Mouse (Mus musculus): ENCODE data around the gene Hhatl. TPM values are rescaled to one million over a fixed set of nuclear protein-coding genes. Genes with fewer than 3 reads are reported as not detected.

Hhatl gene
- polyA plus RNA-seq, 1 experiment, result 5.1 TPM

DNA sequence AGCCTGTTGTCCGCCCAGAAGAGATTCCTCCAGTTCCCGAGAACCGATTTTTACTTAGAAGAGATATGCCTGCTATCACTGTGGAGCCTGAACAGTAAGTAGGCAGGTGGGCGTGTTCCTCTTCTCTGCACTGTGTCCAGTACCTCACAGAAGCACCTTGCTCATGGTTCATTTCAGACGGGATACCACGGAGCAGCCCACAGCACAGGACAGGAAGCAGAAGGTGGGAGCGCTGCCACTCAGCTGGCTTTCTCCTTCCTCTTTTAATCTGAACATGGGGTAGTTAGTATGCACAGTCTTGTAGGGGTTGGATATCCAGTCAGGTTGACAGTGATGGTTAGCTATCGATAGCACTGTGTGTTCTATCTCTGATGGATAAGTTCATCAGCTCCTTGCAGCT lies 48.3 kb downstream of the Hhatl start:
- Histone ChIP-seq H3K4me3 (ENCODE audit: low read depth, low read length) (no peak overlapping the region), H3K4me1 (ENCODE audit: control insufficient read depth, insufficient read depth, insufficient read length, low read length) (no peaks in the 10 kb centered on the region), H3K27ac (ENCODE audit: insufficient read depth, low read depth, low read length) (no peak overlapping the region), H3K36me3 (ENCODE audit: control insufficient read depth, insufficient read depth, low read length) (peaks cover 77% of the 10 kb centered on the region), H3K27me3 (ENCODE audit: control insufficient read depth, insufficient read depth, low read length) (no peaks in the 10 kb centered on the region)
- no peak for TF ChIP-seq POLR2A (IDR thresholded peaks at IDR 0.05; ENCODE audit: low read depth, low read length)
- no peak for TF ChIP-seq CTCF (IDR thresholded peaks at IDR 0.05; ENCODE audit: extremely low read depth, insufficient read length, insufficient replicate concordance, low read depth, low read length)
- 83% methylated on average over 8 of the region's 8 CpGs for WGBS

DNA sequence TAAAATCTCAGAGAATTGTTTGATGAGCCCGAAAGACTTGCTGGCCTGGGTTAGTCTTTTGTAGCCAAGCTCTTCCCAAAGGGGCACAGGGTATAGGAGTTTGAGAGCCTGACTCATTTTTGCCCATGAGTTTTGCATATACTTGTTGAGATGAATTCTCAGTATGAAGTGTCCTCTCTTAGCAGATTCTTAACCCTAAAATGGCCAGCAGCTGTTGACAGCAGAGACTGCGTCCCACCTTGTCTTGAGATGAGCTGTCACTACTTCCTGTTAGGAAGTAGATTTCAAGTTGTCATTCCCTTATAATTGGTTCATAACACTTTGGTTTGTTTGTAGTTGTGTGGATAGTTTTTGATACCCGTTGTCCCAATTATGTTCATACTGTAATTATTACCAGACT lies 51.1 kb downstream of the Hhatl start:
- H3K4me1 ChIP-seq (ENCODE audit: control insufficient read depth, insufficient read depth, insufficient read length, low read length), result no peaks in the 10 kb centered on the region
- H3K27me3 ChIP-seq (ENCODE audit: control insufficient read depth, insufficient read depth, low read length), result no peaks in the 10 kb centered on the region
- no peak overlapping the region for H3K27ac ChIP-seq (ENCODE audit: insufficient read depth, low read depth, low read length)
- WGBS, result 90% methylated on average over 3 of the region's 3 CpGs
- H3K36me3 ChIP-seq (ENCODE audit: control insufficient read depth, insufficient read depth, low read length), result peaks cover 57% of the 10 kb centered on the region
- TF ChIP-seq CTCF (IDR thresholded peaks at IDR 0.05; ENCODE audit: extremely low read depth, insufficient read length, insufficient replicate concordance, low read depth, low read length) (no peak), POLR2A (IDR thresholded peaks at IDR 0.05; ENCODE audit: low read depth, low read length) (no peak)
- no peak overlapping the region for H3K4me3 ChIP-seq (ENCODE audit: low read depth, low read length)

DNA sequence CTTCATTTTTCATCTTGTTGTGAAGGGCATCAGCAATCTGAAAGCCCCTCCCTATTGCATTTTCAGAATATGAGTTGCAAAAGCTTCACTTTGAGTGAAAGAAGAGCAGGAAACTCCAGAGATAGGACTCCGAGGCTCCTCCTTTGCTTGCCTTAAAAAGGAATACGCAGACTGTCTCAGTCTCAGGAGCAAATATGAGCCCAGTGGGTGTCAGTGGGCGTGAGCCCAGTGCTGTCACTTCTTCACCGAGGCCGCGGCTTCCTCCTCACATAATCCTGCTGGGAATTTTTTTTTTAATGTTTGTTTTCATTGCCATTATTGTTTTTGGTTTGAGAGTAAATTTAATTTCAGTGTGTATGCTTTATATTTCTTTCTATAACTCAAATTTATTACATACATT lies 51.8 kb downstream of the Hhatl start:
- no peak overlapping the region for H3K4me3 ChIP-seq (ENCODE audit: low read depth, low read length)
- no peak overlapping the region for H3K27ac ChIP-seq (ENCODE audit: insufficient read depth, low read depth, low read length)
- no peaks in the 10 kb centered on the region for H3K4me1 ChIP-seq (ENCODE audit: control insufficient read depth, insufficient read depth, insufficient read length, low read length)
- peaks cover 57% of the 10 kb centered on the region for H3K36me3 ChIP-seq (ENCODE audit: control insufficient read depth, insufficient read depth, low read length)
- TF ChIP-seq CTCF (IDR thresholded peaks at IDR 0.05; ENCODE audit: extremely low read depth, insufficient read length, insufficient replicate concordance, low read depth, low read length), result no peak
- no peaks in the 10 kb centered on the region for H3K27me3 ChIP-seq (ENCODE audit: control insufficient read depth, insufficient read depth, low read length)
- 87% methylated on average over 6 of the region's 6 CpGs for WGBS

Other genes starting within 250 kb of the Hhatl start
- 0.32 TPM in 1 of 2 replicates, not detected in the other for gene Lyzl4, start 150.4 kb downstream of the Hhatl start, polyA plus RNA-seq (2012; rRNA removed)
- 43.5 and 171 TPM in 2 replicates for gene Vipr1, start 149.8 kb downstream of the Hhatl start, polyA plus RNA-seq (2012; rRNA removed)
- gene Sec22c, start 87.0 kb downstream of the Hhatl start, polyA plus RNA-seq (2012; rRNA removed), result 18.2 and 27.0 TPM in 2 replicates
- gene Ss18l2, start 82.2 kb downstream of the Hhatl start, polyA plus RNA-seq (2012; rRNA removed), result 10.9 and 11.6 TPM in 2 replicates
- gene Nktr, start 73.3 kb downstream of the Hhatl start, polyA plus RNA-seq (2012; rRNA removed), result 16.7 and 30.2 TPM in 2 replicates
- 5.9 and 8.9 TPM in 2 replicates for gene Zfp651, start 33.2 kb downstream of the Hhatl start, polyA plus RNA-seq (2012; rRNA removed)
- gene Klhl40, start 14.9 kb downstream of the Hhatl start, polyA plus RNA-seq (2012; rRNA removed), result 0.14 TPM in 1 of 2 replicates, not detected in the other
- gene Ccdc13, start 47.0 kb upstream of the Hhatl start, polyA plus RNA-seq (2012; rRNA removed), result 0.65 TPM in 1 of 2 replicates, not detected in the other
- 7.0 and 11.4 TPM in 2 replicates for gene Higd1a, start 65.9 kb upstream of the Hhatl start, polyA plus RNA-seq (2012; rRNA removed)
- 0.42 and 1.4 TPM in 2 replicates for gene Ackr2, start 105.8 kb upstream of the Hhatl start, polyA plus RNA-seq (2012; rRNA removed)
- gene Cyp8b1, start 123.8 kb upstream of the Hhatl start, polyA plus RNA-seq (2012; rRNA removed), result not detected in 2 replicates
- gene Fam198a, start 158.5 kb upstream of the Hhatl start, polyA plus RNA-seq (2012; rRNA removed), result 0.24 and 0.39 TPM in 2 replicates
- gene Pomgnt2, start 204.6 kb upstream of the Hhatl start, polyA plus RNA-seq (2012; rRNA removed), result 7.5 and 10.4 TPM in 2 replicates

Measured in small intestine, adult 2 months (tissue).